Mouse (Mus musculus) ES-Bruce4 (cell line): ENCODE results near the gene Tenm2.

ENCODE experiments used
- CTCF ChIP-seq: IDR thresholded peaks from one replicate; pipeline ENCODE4 v1.8.1; 2011; ENCODE audit warnings: low read depth, low read length
- EP300 ChIP-seq: IDR thresholded peaks from 2 replicates; pipeline ENCODE4 v1.6.1; 2011; ENCODE audit warnings: low read depth, low read length; ENCODE audit not compliant: insufficient read depth
- POLR2A ChIP-seq: IDR thresholded peaks from one replicate; pipeline ENCODE4 v1.8.1; 2011; ENCODE audit warnings: low read length; ENCODE audit not compliant: insufficient read depth

- TF ChIP-seq CTCF = no peak
- no peak for TF ChIP-seq POLR2A
- no peak for TF ChIP-seq EP300
These were observed 873.2 kb downstream of the Tenm2 start for GRCm38 (mm10) chr11:36362514-36362913.
